In genomic region chr5:126268592-126268991, GRCm38 (mm10) we compare ENCODE assay signal across 23 mouse cellular contexts.
DNase-seq lines count a peak whose midpoint lies in the region; TF ChIP-seq lines count a peak whose summit lies in the region.
"Had no signal": no experiment of that assay in that cellular context is flagged by ENCODE, and none has a peak within 500 bp of the region (broad histone marks: within the 10 kb centered on the region; RNA-seq: fewer than 3 reads in every experiment).

No protein-coding gene starts in this region.

- no peak overlapping the region; the same call in 1 of the 2 replicates for H3K27ac ChIP-seq in layer of hippocampus, adult 2 months
- H3K27ac ChIP-seq in hindbrain, embryonic 10.5 days: no peak overlapping the region
- H3K27ac ChIP-seq: embryonic facial prominence, embryonic 12.5 days; embryonic facial prominence, embryonic 15.5 days; heart, embryonic 15.5 days; hindbrain, embryonic 14.5 days; hindbrain, postnatal 0 days had no signal

- no peak overlapping the region for H3K4me3 ChIP-seq in layer of hippocampus, adult 2 months
- no peak overlapping the region for H3K4me3 ChIP-seq in hindbrain, embryonic 10.5 days
- H3K4me3 ChIP-seq: embryonic facial prominence, embryonic 12.5 days; embryonic facial prominence, embryonic 15.5 days; heart, embryonic 12.5 days; heart, embryonic 15.5 days had no signal

- no peaks in the 10 kb centered on the region for H3K27me3 ChIP-seq in hindbrain, embryonic 10.5 days (ENCODE audit: insufficient read depth, poor library complexity, severe bottlenecking)
- H3K27me3 ChIP-seq: embryonic facial prominence, embryonic 12.5 days; embryonic facial prominence, embryonic 15.5 days; heart, embryonic 12.5 days; heart, embryonic 15.5 days had no signal

- TF ChIP-seq CTCF in layer of hippocampus, adult 2 months (conservative IDR thresholded peaks at IDR 0.05): no peak

- H3K36me3 ChIP-seq in hindbrain, embryonic 10.5 days: no peaks in the 10 kb centered on the region
- H3K36me3 ChIP-seq: embryonic facial prominence, embryonic 12.5 days; embryonic facial prominence, embryonic 15.5 days; heart, embryonic 12.5 days; heart, embryonic 15.5 days had no signal

- no peaks in the 10 kb centered on the region for H3K4me1 ChIP-seq in hindbrain, embryonic 10.5 days (replicated peaks)
- H3K4me1 ChIP-seq: embryonic facial prominence, embryonic 12.5 days; embryonic facial prominence, embryonic 15.5 days; heart, embryonic 12.5 days; heart, embryonic 15.5 days had no signal

- WGBS in hindbrain, embryonic 10.5 days: 85% methylated on average over 4 of the region's 4 CpGs

- DNase-seq in layer of hippocampus, adult 11-12 months (ENCODE audit: low spot score): peak; percentile 40
- DNase-seq in layer of hippocampus, postnatal 25 days (ENCODE audit: extremely low spot score in 1 of 2, low spot score in 1 of 2): no peak
- peak; percentile 39 to 63 for DNase-seq in layer of hippocampus, adult 2 months (ENCODE audit: low spot score in 2 of 2)
- DNase-seq in layer of hippocampus, adult 9-11 months: peak; percentile 74
- DNase-seq in layer of hippocampus, postnatal 36 days: peak; percentile 33 to 42
- no peak for DNase-seq in hindbrain, embryonic 10.5 days (ENCODE audit: low spot score)
- no peak for DNase-seq in kidney, postnatal 25 days
- no peak for DNase-seq in yolk sac, embryonic 10.5 days (ENCODE audit: low spot score)
- DNase-seq: adrenal gland, adult 8-10 months; adrenal gland, postnatal 25 days; cerebellum, adult 18-20 months; cerebellum, adult 9-11 months; cerebellum, postnatal 25 days; gastrocnemius, postnatal 25 days; heart, adult 18-20 months; heart, postnatal 10 days; heart, postnatal 36 days had no signal

- no peaks in the 10 kb centered on the region for H3K9me3 ChIP-seq in hindbrain, embryonic 10.5 days
- H3K9me3 ChIP-seq: embryonic facial prominence, embryonic 12.5 days; embryonic facial prominence, embryonic 15.5 days; heart, embryonic 15.5 days had no signal

Comparison
In these comparisons a context has a peak if more than half of its experiments do, and no peak if none do; other contexts are left out.
1. DNase-seq: peak in layer of hippocampus, adult 11-12 months (single experiment), layer of hippocampus, adult 2 months (2 of 2), layer of hippocampus, adult 9-11 months (single experiment) and layer of hippocampus, postnatal 36 days (2 of 2); none in layer of hippocampus, postnatal 25 days (0 of 2), hindbrain, embryonic 10.5 days (single experiment), kidney, postnatal 25 days (0 of 2) and yolk sac, embryonic 10.5 days (single experiment).